Mouse (Mus musculus): Measurements from ENCODE around the gene Atp23. TPM values are rescaled to one million over a fixed set of nuclear protein-coding genes. Genes with fewer than 3 reads are reported as not detected.

Atp23 gene
- polyA plus RNA-seq (2012; rRNA removed), result 13.9 and 15.1 TPM in 2 replicates

GRCm38 (mm10) chr10:126900821-126901487 lies at the start of gene Atp23:
Atp23 (minus strand) TSS chr10:126901355.

Other genes with a start within 250 kb of the Atp23 start
- 152 and 173 TPM in 2 replicates for gene Ctdsp2, start 77.4 kb upstream of the Atp23 start, polyA plus RNA-seq (2012; rRNA removed)
- gene Avil, start 99.4 kb upstream of the Atp23 start, polyA plus RNA-seq (2012; rRNA removed), result 0.09 and 0.25 TPM in 2 replicates
- gene Tsfm, start 129.5 kb upstream of the Atp23 start, polyA plus RNA-seq (2012; rRNA removed), result 53.1 and 69.5 TPM in 2 replicates
- gene Mettl1, start 140.1 kb upstream of the Atp23 start, polyA plus RNA-seq (2012; rRNA removed), result 29.7 and 33.5 TPM in 2 replicates
- gene Eef1akmt3, start 140.2 kb upstream of the Atp23 start, polyA plus RNA-seq (2012; rRNA removed), result 0.95 and 1.1 TPM in 2 replicates
- gene Cyp27b1, start 146.9 kb upstream of the Atp23 start, polyA plus RNA-seq (2012; rRNA removed), result 0.64 and 0.89 TPM in 2 replicates
- gene March9, start 158.8 kb upstream of the Atp23 start, polyA plus RNA-seq (2012; rRNA removed), result 19.1 and 27.0 TPM in 2 replicates
- gene Cdk4, start 162.2 kb upstream of the Atp23 start, polyA plus RNA-seq (2012; rRNA removed), result 382 and 484 TPM in 2 replicates
- 105 and 119 TPM in 2 replicates for gene Tspan31, start 168.9 kb upstream of the Atp23 start, polyA plus RNA-seq (2012; rRNA removed)
- 18.0 and 26.2 TPM in 2 replicates for gene Agap2, start 173.9 kb upstream of the Atp23 start, polyA plus RNA-seq (2012; rRNA removed)
- 72.1 and 89.3 TPM in 2 replicates for gene Os9, start 219.8 kb upstream of the Atp23 start, polyA plus RNA-seq (2012; rRNA removed)

Measured in ovary, adult 2 months (tissue).